Mouse (Mus musculus) kidney, postnatal 25 days (tissue): Measurements from ENCODE around the gene Rab40c.

ENCODE experiments used
- DNase-seq, 2 experiments: peaks; one replicate each; pipeline ENCODE4 v3.0.0; 2021; ENCODE audit warnings: mixed read lengths in 2 of 2

Rab40c gene

DNA sequence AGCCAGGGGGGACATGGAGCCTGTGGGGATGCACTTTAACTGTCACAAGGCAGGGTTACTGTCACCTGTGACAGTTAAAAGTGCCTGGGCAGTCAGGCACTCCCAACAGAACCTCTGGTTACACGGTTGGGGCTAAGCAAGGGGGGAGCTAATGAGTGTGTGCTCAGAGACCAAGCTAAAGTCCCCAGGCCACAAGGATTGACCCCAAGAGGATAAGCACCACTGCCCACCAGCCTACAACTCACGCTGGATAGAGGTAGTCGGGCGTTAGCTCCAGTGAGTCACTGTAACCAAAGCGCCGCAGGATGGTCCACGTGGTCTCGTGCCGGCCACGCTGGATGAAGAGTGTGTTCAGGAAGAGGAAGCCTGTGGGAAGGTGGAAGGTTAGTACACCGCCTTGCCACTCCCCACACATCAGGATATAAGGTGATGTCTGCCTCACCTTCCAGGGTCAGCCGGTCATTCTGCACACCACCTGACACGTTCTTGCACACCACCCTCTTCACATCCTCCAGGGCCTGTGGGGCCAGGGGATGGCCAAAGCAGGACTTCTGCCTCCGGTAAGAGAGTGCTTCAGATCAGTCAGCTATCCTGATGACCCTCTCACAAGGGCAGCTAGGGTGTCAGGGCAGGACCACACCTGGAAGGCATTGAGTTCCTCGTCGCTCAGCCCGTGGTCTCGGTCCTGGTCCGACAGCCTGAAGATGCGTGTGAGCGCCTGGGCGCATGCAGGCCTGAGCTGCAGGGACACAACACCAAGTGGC, 78.2 kb downstream of the Rab40c start, which contains the start of gene Gm20683:
TSS of gene Gm20683 (minus strand) at position 647 of the 764 bp plus-strand sequence.
- DNase-seq: no peak

DNA sequence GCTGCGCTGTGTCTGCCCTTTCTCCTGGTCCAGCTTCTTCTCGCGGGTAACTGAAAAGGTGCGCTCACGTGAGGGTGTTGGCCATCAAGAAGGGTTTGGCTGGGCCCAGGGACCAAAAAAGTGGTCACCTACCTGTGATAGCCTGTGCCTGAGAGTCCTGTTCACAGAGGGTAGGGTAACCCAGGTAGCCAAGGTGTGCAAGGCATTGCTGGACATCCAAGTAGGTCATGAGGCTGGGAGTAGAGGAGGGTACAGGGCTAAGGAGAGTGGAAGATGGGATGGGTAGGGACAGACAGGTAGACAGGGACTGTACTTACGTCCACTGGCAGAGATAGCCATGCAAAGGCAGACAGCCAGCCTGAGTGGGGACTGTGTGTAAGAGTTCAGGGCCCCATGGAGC, 79.0 kb downstream of the Rab40c start:
- no peak for DNase-seq

DNA sequence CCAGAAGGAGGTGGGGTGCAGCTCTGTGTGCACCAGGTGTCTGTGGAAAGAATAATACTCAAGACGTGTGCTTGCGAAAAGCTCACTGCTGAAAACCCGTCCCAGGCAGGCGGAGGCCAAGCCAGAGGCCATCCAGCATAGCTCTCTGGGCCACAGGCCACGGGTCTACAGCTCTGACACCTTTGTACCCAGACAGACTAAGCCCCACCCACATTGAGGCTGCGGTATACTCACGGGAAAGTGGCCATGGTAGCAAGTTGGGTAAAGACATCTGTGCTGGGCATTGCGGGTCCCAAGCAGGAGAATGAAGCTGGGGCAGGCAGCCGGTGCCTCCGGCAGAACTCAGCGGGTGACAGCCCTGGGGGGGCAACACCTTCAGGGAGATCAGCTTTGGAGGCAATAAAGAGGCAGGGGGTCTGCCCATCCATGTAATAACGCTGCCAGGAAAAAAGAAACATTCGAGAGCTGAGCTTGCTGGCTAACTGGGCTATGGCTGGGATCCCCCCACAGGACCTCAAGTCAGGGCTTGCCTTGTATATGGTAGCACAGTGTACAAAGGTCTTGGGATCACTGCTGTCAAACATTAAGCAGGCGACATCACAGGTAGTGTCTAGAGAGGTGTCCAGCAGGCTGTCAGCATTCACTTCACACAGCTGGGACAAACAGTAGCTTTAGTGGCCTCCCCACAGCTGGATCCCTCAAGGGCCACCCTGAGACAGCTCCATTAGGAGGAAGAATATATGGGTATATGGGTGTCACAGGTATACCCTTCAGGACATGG, 79.9 kb downstream of the Rab40c start:
- DNase-seq: peak; percentile 71 to 85

DNA sequence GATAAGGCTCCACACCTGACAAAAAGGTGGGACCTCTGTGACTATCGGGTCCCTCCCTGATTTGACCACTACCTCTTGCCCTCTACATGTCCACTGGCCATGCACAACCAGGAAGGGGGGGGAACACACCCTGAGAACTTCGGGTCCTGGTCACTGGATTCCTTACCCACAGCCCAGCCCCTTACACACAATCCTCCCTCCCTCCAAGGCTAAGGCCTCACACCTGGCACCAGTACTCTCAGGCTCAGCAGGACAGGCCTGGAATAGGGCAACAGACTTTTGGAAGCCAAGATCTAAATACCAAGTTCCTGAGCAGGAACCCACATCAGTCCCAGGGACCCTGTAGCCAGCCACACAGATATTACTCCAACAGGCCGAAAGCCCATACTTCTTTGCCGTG, 80.6 kb downstream of the Rab40c start:
- peak in 1 of 2 experiments; percentile 38 for DNase-seq

DNA sequence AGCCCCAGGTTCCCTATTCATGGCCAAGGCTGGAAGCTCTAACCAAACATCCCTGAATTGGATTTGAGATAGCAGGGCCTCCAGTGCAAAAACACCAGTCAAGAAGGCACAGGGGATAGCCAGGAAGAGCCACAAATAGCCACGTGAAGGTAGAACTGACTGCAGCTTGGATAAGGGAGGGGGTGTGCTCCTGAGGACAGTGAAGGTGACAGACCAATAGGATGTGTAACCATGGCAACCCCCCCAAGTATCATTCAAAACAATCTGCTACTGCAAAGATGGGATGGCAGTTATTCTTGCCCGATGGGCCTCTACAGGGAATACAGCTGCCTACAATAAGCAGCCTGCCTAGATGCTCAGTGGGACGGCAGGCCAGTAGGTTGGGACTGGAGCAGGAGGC, 82.0 kb downstream of the Rab40c start:
- DNase-seq: no peak

DNA sequence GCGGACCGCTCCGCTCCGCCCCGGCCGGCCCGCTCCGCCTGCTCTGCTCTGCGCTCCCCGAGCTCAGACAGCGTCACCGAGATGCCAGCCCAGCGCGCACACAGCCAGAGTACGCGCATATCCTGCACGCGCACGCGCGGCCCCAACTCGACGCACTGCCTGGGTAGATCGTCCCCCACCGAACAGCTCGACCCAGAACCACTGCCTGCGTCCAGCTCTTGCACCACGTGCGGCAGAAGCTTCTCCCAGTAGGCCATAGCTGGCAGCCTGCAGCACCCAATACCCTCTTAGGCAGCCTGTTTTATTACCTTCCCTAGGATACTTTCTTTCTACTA, 82.5 kb downstream of the Rab40c start, which contains the start of gene Rhbdl1:
TSS of gene Rhbdl1 (minus strand) at position 220 of the 335 bp plus-strand sequence.
- peak; percentile 72 to 89 for DNase-seq

DNA sequence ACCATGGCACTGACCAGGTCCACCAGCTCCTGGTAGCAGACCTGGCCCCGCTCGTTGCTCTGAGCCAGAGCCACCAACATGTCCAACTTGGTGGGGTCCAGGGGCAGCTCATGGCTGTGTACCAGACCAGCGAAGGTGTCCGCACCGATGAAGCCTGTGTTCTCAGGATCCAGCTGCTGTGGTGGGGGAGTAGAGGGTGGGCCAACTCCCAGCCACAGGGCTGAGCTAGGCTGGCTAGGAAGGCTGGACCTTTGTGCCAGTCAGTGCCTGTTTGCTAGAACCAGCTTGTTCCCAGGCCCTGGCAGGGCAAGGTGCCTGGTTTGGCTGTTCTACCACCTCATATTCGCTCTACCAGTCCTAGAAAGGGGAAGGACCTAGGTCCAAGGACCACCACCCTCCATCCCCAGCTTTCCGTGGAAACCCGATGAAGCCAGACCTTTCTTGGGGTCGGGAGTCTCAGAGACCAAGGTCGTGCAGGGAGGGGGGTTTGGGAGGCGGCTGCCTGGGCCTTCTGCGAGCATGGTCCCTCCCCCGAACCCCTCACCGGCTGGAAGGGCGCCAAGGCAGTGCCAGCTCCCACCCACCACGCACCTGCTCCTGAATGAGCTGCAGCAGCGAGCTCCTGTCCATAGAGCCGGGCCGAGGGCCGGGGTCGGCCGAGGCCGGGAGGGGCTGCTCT, 83.0 kb downstream of the Rab40c start:
- DNase-seq: peak in 1 of 2 experiments; percentile 74

DNA sequence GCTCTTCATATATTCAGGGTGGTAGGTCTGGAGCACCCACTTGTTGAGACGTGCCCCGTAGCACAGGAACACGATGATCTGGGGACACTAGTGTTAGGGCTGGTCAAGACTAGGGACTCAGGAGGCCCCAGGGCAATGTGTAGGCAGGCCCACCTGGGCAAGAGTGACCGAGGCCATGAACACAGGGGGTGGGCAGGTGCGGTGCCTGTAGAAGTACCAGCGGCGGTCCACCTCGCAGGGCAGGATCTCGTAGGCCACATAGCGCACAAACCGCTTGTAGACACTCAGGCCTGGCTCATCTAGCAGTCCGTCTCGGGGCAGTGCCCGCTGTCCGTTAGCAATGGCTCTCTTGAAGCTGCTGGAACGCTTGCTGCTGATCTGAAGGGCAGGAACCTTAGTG, 83.7 kb downstream of the Rab40c start:
- no peak for DNase-seq

DNA sequence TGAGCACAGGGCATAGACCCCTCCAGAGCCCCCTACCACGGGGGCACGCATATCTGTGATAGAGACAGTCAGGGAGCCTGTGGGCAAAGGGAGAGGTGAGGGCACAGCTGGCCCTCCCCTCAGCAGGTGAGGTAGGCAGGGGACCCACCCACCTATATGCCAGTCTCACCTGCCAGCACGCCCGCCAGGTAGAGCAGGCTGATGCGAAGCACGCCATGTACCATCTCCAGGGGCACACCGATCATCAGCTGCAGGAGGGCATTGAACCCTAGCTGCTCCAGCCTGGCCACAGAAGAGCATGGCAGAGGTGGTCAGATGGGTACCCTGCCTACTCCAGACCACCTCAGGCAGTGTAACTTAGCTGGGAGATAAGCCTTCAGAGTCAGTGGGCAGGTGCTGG, 84.2 kb downstream of the Rab40c start:
- no peak for DNase-seq

DNA sequence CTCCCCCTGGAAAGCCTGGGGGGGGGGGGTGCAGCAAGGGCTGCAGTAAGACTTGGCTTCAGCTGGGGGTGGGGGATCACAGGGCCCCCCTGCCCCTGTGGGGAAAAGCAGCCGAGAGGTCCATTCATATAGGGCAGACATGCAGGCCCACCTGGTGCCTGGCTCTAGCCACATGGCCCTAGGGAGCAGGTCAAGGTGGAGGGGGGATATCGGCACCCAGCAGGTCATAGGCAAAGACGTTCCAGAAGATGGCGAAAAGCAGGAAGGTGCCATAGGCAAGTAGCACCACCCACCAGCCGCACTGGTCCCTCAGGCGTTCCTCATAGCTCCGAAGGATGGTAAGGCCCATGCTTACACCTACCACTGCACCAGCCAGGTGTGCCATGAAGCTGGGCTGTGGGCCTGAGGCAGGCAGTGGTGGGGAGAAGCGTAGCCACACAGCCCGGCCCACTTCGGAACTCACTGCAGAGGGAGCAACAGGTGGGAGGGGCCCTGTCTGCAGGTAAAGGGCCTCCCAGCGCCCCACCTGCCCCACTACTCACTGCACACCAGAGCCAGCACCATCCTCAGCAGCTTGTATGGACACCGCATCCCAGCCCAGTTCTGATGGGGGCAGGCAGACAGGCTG, 84.8 kb downstream of the Rab40c start:
- DNase-seq: peak in 1 of 2 experiments; percentile 42

DNA sequence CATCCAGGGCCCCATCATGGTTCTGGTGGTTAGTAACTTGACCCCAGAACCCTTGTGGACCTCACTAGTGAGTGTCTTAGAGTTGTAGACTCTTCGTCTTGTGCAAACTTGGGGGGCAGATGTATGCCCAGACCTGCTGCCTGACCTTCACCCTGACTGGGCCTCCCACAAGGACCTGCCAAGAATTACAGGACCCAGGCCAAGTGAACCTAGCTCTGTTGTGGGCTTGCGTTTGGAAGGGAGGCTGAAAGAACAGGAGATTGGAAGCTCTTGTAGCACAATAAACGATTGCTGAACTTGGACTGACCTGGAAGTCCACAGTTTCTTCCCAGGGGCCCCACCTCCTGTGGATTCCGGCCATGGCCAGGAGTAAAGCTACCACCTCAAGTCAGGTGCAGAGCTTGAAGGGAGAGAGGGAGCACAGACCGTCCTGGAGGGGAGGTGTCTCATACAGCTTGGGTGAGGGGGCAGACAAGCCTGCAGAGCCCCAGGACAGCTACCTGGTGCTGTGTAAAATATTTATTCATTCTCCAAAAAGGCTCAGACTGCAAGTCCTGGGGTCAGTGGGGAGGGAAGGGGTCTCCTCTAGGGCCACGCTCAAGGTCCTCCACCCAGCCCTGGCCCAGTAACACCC, 85.4 kb downstream of the Rab40c start:
- peak; percentile 65 to 87 for DNase-seq

DNA sequence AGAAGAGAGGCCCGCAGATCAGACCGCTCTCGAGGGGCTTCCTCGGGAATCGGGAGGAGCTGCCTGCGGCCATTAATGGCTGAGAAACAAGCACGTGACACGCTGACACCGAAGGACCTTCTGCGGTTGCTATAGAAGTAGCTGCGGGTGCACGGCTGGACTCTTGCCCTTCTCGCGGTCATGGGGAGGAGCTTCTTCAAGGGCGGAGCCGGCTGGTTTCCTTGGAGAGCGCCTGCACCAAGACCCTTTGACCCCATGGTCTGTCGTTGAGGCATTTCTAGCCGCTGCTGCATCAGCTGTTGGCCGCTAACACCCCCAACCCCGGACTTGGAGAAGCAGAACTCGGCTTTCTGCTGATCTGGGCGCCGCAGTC, 86.2 kb downstream of the Rab40c start, which contains the start of gene Stub1:
TSS of gene Stub1 (minus strand) at position 114 of the 373 bp plus-strand sequence.
- peak; percentile 96 to 98 for DNase-seq

DNA sequence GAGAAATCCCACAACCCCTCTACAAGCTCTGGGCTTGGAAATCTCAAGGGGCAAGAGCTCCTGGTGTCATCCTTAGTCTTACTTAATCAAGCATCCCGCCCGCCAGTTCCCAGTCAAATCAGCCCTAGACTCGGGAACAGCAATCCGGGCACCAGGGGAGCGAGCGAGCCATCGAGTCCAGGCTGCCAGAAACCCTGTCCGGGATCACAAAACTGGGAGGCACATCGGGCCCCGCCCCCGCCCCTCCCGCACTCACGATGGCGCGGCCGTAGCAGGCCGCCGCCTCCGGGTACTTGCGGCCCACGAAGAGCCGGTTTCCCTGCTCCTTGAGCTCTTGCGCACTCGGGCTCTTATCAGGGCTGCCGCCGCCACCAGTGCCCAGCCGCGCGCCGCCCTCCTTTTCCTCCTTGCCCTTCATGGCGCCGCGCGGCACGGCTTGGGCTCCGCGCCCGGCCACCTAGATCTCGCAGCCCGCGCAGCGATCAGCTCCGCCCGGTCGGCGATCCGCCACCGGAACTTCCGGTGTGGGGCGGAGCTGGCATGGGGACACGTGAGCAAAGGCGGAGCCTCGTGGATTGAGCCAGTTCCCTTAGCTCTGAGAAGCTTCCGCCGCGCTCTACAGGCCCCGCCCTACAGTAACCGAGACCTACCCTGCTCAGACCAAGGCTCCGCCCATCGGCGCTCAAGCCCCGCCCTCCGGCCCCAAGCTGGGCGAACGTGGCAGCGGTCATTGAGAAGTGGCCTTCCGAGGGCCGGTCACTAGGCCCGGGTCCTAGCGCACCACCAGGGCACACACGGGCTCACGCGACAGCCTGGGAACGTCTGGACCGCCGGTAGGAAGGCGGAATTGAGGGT, 86.9 kb downstream of the Rab40c start:
- peak; percentile 100 for DNase-seq
